Mouse (Mus musculus) brain, embryonic 14.5 days (tissue): ENCODE data around the gene Cd2bp2.

Source experiments
- CTCF ChIP-seq: fragments of 200-500 bp; IDR thresholded peaks from 2 replicates; pipeline ENCODE4 v1.5.1; 2012; ENCODE audit warnings: inconsistent platforms, mild to moderate bottlenecking, moderate library complexity, borderline replicate concordance; ENCODE audit not compliant: insufficient read depth, insufficient read length; ENCODE audit errors: extremely low read depth
- POLR2A ChIP-seq: fragments of 200-500 bp; IDR thresholded peaks from 2 replicates; pipeline ENCODE4 v1.6.1; 2012; ENCODE audit warnings: mild to moderate bottlenecking, inconsistent platforms, borderline replicate concordance; ENCODE audit not compliant: poor library complexity, insufficient read depth, insufficient read length, severe bottlenecking; ENCODE audit errors: extremely low read depth

DNA sequence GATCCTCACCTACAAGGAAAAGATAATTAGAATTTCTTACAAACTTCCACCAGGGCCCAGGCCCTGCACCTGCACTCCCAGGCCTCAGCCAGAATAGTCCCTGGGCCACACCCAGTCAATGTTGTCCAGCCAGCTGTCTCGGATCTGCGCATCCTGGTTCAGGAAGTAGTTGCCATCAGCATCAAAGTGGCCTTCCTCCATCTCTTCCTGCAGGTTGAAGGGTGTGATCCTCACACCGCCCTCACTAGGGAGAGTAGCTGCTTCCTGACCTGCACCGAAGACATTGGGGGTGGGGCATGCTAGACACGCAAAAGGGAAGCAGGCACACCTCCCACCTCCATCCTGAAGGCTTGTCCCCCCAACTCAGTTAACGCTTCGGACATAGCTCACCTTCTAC, 1.2 kb downstream of the Cd2bp2 start:
- TF ChIP-seq POLR2A: no peak
- no peak for TF ChIP-seq CTCF
